Mouse (Mus musculus) inflammation-experienced regulatory T-cells (primary cell): Measurements from ENCODE around the gene A730009L09Rik. TPM values are rescaled to one million over a fixed set of nuclear protein-coding genes. Genes with fewer than 3 reads are reported as not detected.

Source experiments
- polyA plus RNA-seq, 2 experiments: library from polyadenylated mRNA; unstranded; fragments of 100-300 nt; shearing (Covaris generic); gene quantifications; one replicate each; pipeline ENCODE4 v1.2.1; 2017

Gene A730009L09Rik
- under 1 TPM in 1 of 2 experiments, not detected in 1; 0.29 TPM for polyA plus RNA-seq

DNA sequence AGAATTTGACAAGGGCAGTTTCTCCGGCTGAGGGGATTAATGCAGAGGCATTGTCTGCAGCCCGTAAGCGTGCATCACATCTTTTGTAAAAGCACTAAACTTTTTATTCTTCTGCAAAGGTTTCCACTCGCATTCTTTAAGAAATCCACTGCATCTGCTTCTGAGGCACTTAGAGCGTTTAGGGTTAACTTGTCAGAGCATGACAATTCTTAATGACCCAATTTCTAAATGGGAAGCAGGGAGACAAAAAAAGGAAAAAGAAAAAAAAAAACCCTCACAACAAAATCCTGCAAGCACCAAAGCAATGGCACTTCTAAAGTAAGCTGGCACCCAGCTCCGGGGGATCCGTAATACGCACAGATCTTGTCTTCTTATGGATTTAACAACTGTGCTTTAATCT lies at the start of gene A730009L09Rik:
A730009L09Rik (plus strand) TSS at position 301 of the 400 bp plus-strand sequence.

Other genes with a start within 250 kb of the A730009L09Rik start
- 10 to 100 TPM; 31.4 to 34.7 TPM for gene Mrpl39, start 220.6 kb downstream of the A730009L09Rik start, polyA plus RNA-seq